Mouse (Mus musculus): ENCODE measurements around the gene Spata13. TPM values are rescaled to one million over a fixed set of nuclear protein-coding genes. Genes with fewer than 3 reads are reported as not detected.

The Spata13 gene
- 21.2 TPM for polyA plus RNA-seq (2014; fragmentation: Illumina TruSeq; extraction: RNeasy Lipid Tissue Mini Kit (QIAGEN cat#74804); ENCODE audit: low read depth, low replicate concordance)

GRCm38 (mm10) chr14:60633961-60634864, at the start of gene Spata13:
Gene Spata13 (plus strand): TSS chr14:60634001.

GRCm38 (mm10) chr14:60767884-60768283, 134.1 kb downstream of the Spata13 start, which contains the start of gene C1qtnf9:
Gene C1qtnf9 (plus strand): TSS chr14:60768134.

GRCm38 (mm10) chr14:60784427-60785315, 150.9 kb downstream of the Spata13 start, which contains the start of gene Mipep:
Gene Mipep (plus strand): TSS chr14:60784573.

Other genes starting within 250 kb of the Spata13 start
- gene C1qtnf9, start 134.1 kb downstream of the Spata13 start, polyA plus RNA-seq (2014; fragmentation: Illumina TruSeq; extraction: RNeasy Lipid Tissue Mini Kit (QIAGEN cat#74804); ENCODE audit: low read depth, low replicate concordance), result 2.5 TPM
- 16.2 TPM for gene Mipep, start 150.6 kb downstream of the Spata13 start, polyA plus RNA-seq (2014; fragmentation: Illumina TruSeq; extraction: RNeasy Lipid Tissue Mini Kit (QIAGEN cat#74804); ENCODE audit: low read depth, low replicate concordance)

Data from sigmoid colon, adult 10 weeks (tissue).